In the genomic region with DNA sequence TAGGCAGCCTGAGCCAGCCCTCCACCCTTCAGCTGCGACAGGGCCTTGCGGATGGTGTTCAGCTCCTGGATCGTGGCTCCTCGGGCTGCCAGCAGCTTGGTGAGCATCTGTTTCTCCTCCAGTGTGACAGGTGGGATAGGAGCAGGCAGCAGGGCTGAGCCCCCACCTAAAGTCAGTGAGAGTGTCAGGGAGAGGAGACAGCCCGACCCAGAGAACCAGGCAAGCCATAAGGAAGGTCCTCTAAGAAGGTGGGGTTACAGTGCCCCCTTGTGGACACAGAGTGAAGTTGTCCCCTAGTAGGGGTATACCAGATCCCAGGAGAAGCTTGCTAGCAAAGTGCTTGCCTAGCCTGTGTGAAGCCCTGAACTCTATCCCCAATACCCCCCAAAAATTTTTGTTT, we compare ENCODE assay signal across 9 mouse cellular contexts. TPM values are rescaled to one million over a fixed set of nuclear protein-coding genes. Genes with fewer than 3 reads are reported as not detected.
A peak's percentile ranks its signal among the peaks of the same experiment; 100 is the strongest.
DNase-seq lines count a peak whose midpoint lies in the region; ATAC-seq and TF ChIP-seq lines count a peak whose summit lies in the region.
"Had no signal": no experiment of that assay in that cellular context is flagged by ENCODE, and none has a peak within 500 bp of the region (broad histone marks: within the 10 kb centered on the region; RNA-seq: fewer than 3 reads in every experiment).

No protein-coding gene starts in this region.

- DNase-seq in gastrocnemius, adult 2 months = peak; percentile 42
- DNase-seq in gastrocnemius, postnatal 4 days (ENCODE audit: low spot score in 2 of 2) = no peak
- DNase-seq in MN1 (ENCODE audit: low spot score) (peak; percentile 77), liver (peak; percentile 61)
- peak; percentile 68 to 76 for DNase-seq in cerebellum, postnatal 36 days
- DNase-seq in hindbrain, embryonic 11.5 days (ENCODE audit: low spot score) = peak; percentile 85
- peak; percentile 89 for DNase-seq in midbrain, postnatal 0 days (ENCODE audit: low spot score)
- DNase-seq in thymus, adult 2 months = peak; percentile 50

- no peak overlapping the region for H3K27ac ChIP-seq in gastrocnemius, adult 2 months
- no peak overlapping the region for H3K27ac ChIP-seq in hindbrain, embryonic 11.5 days (ENCODE audit: low read depth, low read length)
- no peak overlapping the region for H3K27ac ChIP-seq in midbrain, postnatal 0 days (ENCODE audit: low read depth, low read length)
- no peak overlapping the region for H3K27ac ChIP-seq in thymus, adult 2 months (ENCODE audit: control insufficient read depth, insufficient read depth, low read length)
- H3K27ac ChIP-seq: limb, embryonic 12.5 days had no signal

- no peaks in the 10 kb centered on the region for H3K27me3 ChIP-seq in hindbrain, embryonic 11.5 days (ENCODE audit: control insufficient read depth, insufficient read depth, low read length)
- no peaks in the 10 kb centered on the region for H3K27me3 ChIP-seq in midbrain, postnatal 0 days (ENCODE audit: insufficient read depth, low read length)
- no peaks in the 10 kb centered on the region for H3K27me3 ChIP-seq in thymus, adult 2 months (ENCODE audit: control insufficient read depth, insufficient read depth, low read length)

- H3K4me2 ChIP-seq in hindbrain, embryonic 11.5 days (replicated peaks; ENCODE audit: low read depth, low read length) = no peak overlapping the region
- H3K4me2 ChIP-seq in midbrain, postnatal 0 days (ENCODE audit: low read depth, low read length, poor library complexity, severe bottlenecking) = no peak overlapping the region
- H3K4me2 ChIP-seq: limb, embryonic 12.5 days had no signal

- H3K9me3 ChIP-seq in hindbrain, embryonic 11.5 days (ENCODE audit: control insufficient read depth, low read length) = no peaks in the 10 kb centered on the region
- no peaks in the 10 kb centered on the region for H3K9me3 ChIP-seq in midbrain, postnatal 0 days (ENCODE audit: low read length)
- H3K9me3 ChIP-seq: limb, embryonic 12.5 days had no signal

- no peaks in the 10 kb centered on the region for H3K4me1 ChIP-seq in hindbrain, embryonic 11.5 days (replicated peaks; ENCODE audit: control insufficient read depth, insufficient read depth, low read length)
- no peaks in the 10 kb centered on the region; the same call in 1 of the 2 replicates for H3K4me1 ChIP-seq in midbrain, postnatal 0 days (ENCODE audit: insufficient read depth, low read length)
- no peaks in the 10 kb centered on the region for H3K4me1 ChIP-seq in thymus, adult 2 months (replicated peaks; ENCODE audit: control insufficient read depth, insufficient read depth, low read length)

- no peak overlapping the region for H3K4me3 ChIP-seq in gastrocnemius, adult 2 months
- no peak overlapping the region for H3K4me3 ChIP-seq in hindbrain, embryonic 11.5 days (ENCODE audit: low read depth, low read length)
- H3K4me3 ChIP-seq in midbrain, postnatal 0 days (ENCODE audit: low read depth, low read length) = no peak overlapping the region
- H3K4me3 ChIP-seq in thymus, adult 2 months (ENCODE audit: control insufficient read depth, insufficient read depth, low read length) = no peak overlapping the region
- H3K4me3 ChIP-seq: limb, embryonic 12.5 days had no signal

- peak; percentile 73 for TF ChIP-seq CTCF in gastrocnemius, adult 2 months (IDR thresholded peaks at IDR 0.05)
- TF ChIP-seq CTCF in midbrain, postnatal 0 days (IDR thresholded peaks at IDR 0.05) = peak; percentile 84
- peak; percentile 67; the same call in 1 of the 2 replicates for TF ChIP-seq CTCF in thymus, adult 2 months (IDR thresholded peaks at IDR 0.05; ENCODE audit: borderline replicate concordance, control insufficient read depth, extremely low read depth, insufficient read depth, low read length, poor library complexity)

- intact Hi-C loops in gastrocnemius, adult 2 months (cut with DNase I) = no loop called here

- 61% methylated on average over 5 of the region's 5 CpGs for WGBS in hindbrain, embryonic 11.5 days
- 36% methylated on average over 5 of the region's 5 CpGs for WGBS in midbrain, postnatal 0 days
- 90% methylated on average over 5 of the region's 5 CpGs for WGBS in thymus, adult 2 months

- TF ChIP-seq POLR2A in thymus, adult 2 months (IDR thresholded peaks at IDR 0.05; ENCODE audit: control insufficient read depth, extremely low read depth, insufficient read depth, low read length, poor library complexity) = no peak

- no peak overlapping the region for H3K9ac ChIP-seq in hindbrain, embryonic 11.5 days (ENCODE audit: low read depth, low read length)
- no peak overlapping the region for H3K9ac ChIP-seq in midbrain, postnatal 0 days (replicated peaks; ENCODE audit: low read length, poor library complexity, severe bottlenecking)
- H3K9ac ChIP-seq: limb, embryonic 12.5 days had no signal

- 0 out of 2 replicates have a peak, but pooled peaks cover 3% of the 10 kb centered on the region for H3K36me3 ChIP-seq in hindbrain, embryonic 11.5 days (ENCODE audit: control insufficient read depth, insufficient read depth, low read length)
- H3K36me3 ChIP-seq in midbrain, postnatal 0 days (ENCODE audit: insufficient read depth, low read length) = peaks cover 8% of the 10 kb centered on the region
- H3K36me3 ChIP-seq in thymus, adult 2 months (ENCODE audit: control insufficient read depth, insufficient read depth, low read length) = no peaks in the 10 kb centered on the region
- H3K36me3 ChIP-seq: limb, embryonic 12.5 days had no signal

- ATAC-seq in hindbrain, embryonic 11.5 days (ENCODE audit: low FRiP score) = peak; percentile 54
- ATAC-seq in midbrain, postnatal 0 days (ENCODE audit: low FRiP score) = peak; percentile 35; the same call in 1 of the 2 replicates

RNA-seq across cellular contexts. Expression of gene Glyctk, which starts 1.5 kb away (rescaled TPM):
- 1 to 10 TPM in 1 of 2 experiments, under 1 TPM in 1; 0.61 to 2.8 TPM for total RNA-seq in gastrocnemius, adult 2 months (2021)
- total RNA-seq in gastrocnemius, postnatal 4 days (2021) = 1 to 10 TPM; 1.1 to 3.0 TPM
- polyA plus RNA-seq in hindbrain, embryonic 11.5 days (2014; fragmentation: Nextera tagmentation; extraction: Ambion mirVana) = 3.9 and 4.9 TPM in 2 replicates
- total RNA-seq in midbrain, postnatal 0 days (2014; rRNA removed) = 0.66 and 0.94 TPM in 2 replicates
- polyA plus RNA-seq in midbrain, postnatal 0 days (2015; fragmentation: Nextera tagmentation; extraction: Ambion mirVana) = 0.75 and 0.90 TPM in 2 replicates
- 13.1 and 17.9 TPM in 2 replicates for polyA plus RNA-seq in thymus, adult 2 months (2012; rRNA removed)

RNA-seq across cellular contexts. Expression of gene Wdr82, which starts 14.3 kb away (rescaled TPM):
- total RNA-seq in gastrocnemius, adult 2 months (2021) = 10 to 100 TPM; 19.4 to 25.9 TPM
- total RNA-seq in gastrocnemius, postnatal 4 days (2021) = 10 to 100 TPM; 60.3 to 62.5 TPM
- polyA plus RNA-seq in hindbrain, embryonic 11.5 days (2014; fragmentation: Nextera tagmentation; extraction: Ambion mirVana) = 32.7 and 32.8 TPM in 2 replicates
- 245 and 261 TPM in 2 replicates for total RNA-seq in midbrain, postnatal 0 days (2014; rRNA removed)
- polyA plus RNA-seq in midbrain, postnatal 0 days (2015; fragmentation: Nextera tagmentation; extraction: Ambion mirVana) = 30.6 and 31.7 TPM in 2 replicates
- polyA plus RNA-seq in thymus, adult 2 months (2012; rRNA removed) = 95.8 and 111 TPM in 2 replicates

RNA-seq across cellular contexts. Expression of gene Ppm1m, which starts 43.1 kb away (rescaled TPM):
- 1 to 10 TPM; 2.1 to 5.2 TPM for total RNA-seq in gastrocnemius, adult 2 months (2021)
- 10 to 100 TPM; 16.7 to 20.8 TPM for total RNA-seq in gastrocnemius, postnatal 4 days (2021)
- polyA plus RNA-seq in hindbrain, embryonic 11.5 days (2014; fragmentation: Nextera tagmentation; extraction: Ambion mirVana) = 21.7 TPM in 2 replicates
- 16.2 and 27.7 TPM in 2 replicates for total RNA-seq in midbrain, postnatal 0 days (2014; rRNA removed)
- polyA plus RNA-seq in midbrain, postnatal 0 days (2015; fragmentation: Nextera tagmentation; extraction: Ambion mirVana) = 18.5 and 21.3 TPM in 2 replicates
- polyA plus RNA-seq in thymus, adult 2 months (2012; rRNA removed) = 53.9 and 58.6 TPM in 2 replicates

RNA-seq across cellular contexts. Expression of gene Twf2, which starts 46.5 kb away (rescaled TPM):
- total RNA-seq in gastrocnemius, adult 2 months (2021) = 100 to 1,000 TPM; 127 to 210 TPM
- total RNA-seq in gastrocnemius, postnatal 4 days (2021) = 100 to 1,000 TPM in 1 of 2 experiments, 10 to 100 TPM in 1; 92.7 to 105 TPM
- polyA plus RNA-seq in hindbrain, embryonic 11.5 days (2014; fragmentation: Nextera tagmentation; extraction: Ambion mirVana) = 57.3 and 59.6 TPM in 2 replicates
- total RNA-seq in midbrain, postnatal 0 days (2014; rRNA removed) = 60.1 and 78.3 TPM in 2 replicates
- polyA plus RNA-seq in midbrain, postnatal 0 days (2015; fragmentation: Nextera tagmentation; extraction: Ambion mirVana) = 41.6 and 47.4 TPM in 2 replicates
- polyA plus RNA-seq in thymus, adult 2 months (2012; rRNA removed) = 145 and 176 TPM in 2 replicates

RNA-seq across cellular contexts. Expression of gene Col6a4, which starts 59.8 kb away (rescaled TPM):
- not detected for total RNA-seq in gastrocnemius, adult 2 months (2021)
- under 1 TPM; 0.20 to 0.49 TPM for total RNA-seq in gastrocnemius, postnatal 4 days (2021)
- 0.19 and 0.21 TPM in 2 replicates for polyA plus RNA-seq in hindbrain, embryonic 11.5 days (2014; fragmentation: Nextera tagmentation; extraction: Ambion mirVana)
- total RNA-seq in midbrain, postnatal 0 days (2014; rRNA removed) = 1.3 and 2.6 TPM in 2 replicates
- polyA plus RNA-seq in midbrain, postnatal 0 days (2015; fragmentation: Nextera tagmentation; extraction: Ambion mirVana) = 1.3 and 1.7 TPM in 2 replicates
- polyA plus RNA-seq in thymus, adult 2 months (2012; rRNA removed) = 2.4 and 3.2 TPM in 2 replicates

Comparison
In these comparisons a context has a peak if more than half of its experiments do, and no peak if none do; other contexts are left out.
1. DNase-seq: peak in gastrocnemius, adult 2 months (single experiment), MN1 (single experiment), cerebellum, postnatal 36 days (2 of 2), hindbrain, embryonic 11.5 days (single experiment), liver (single experiment), midbrain, postnatal 0 days (single experiment) and thymus, adult 2 months (single experiment); none in gastrocnemius, postnatal 4 days (0 of 2).
2. Peak in every context shown above with its lines, with median percentiles within 50 percentile points of each other: CTCF ChIP-seq.